Mouse (Mus musculus) ES-E14 (cell line): Measurements from ENCODE around the gene Rab40c. TPM values are rescaled to one million over a fixed set of nuclear protein-coding genes. Genes with fewer than 3 reads are reported as not detected.

Experiments
- DNase-seq: peaks from one replicate; pipeline ENCODE4 v3.0.0-alpha.2; 2013; ENCODE audit warnings: low read depth, low spot score
- H3K27ac ChIP-seq: 2 replicates; pipeline ENCODE4 v1.5.1; 2012; ENCODE audit warnings: low read depth, mild to moderate bottlenecking, low read length, moderate library complexity, mixed read lengths; ENCODE audit not compliant: poor library complexity, insufficient read depth, severe bottlenecking
- H3K36me3 ChIP-seq: 2 replicates; pipeline ENCODE4 v1.6.1; 2012; ENCODE audit warnings: mild to moderate bottlenecking, low read length, moderate library complexity, mixed read lengths; ENCODE audit not compliant: control insufficient read depth, poor library complexity, insufficient read depth, severe bottlenecking
- H3K4me1 ChIP-seq, 2 experiments: fragments of 150-350 bp in 1 of 2; sonication (generic) in 1 of 2; 2 replicates each; pipeline ENCODE4 v1.6.1; 2012; ENCODE audit warnings: low read length in 2 of 2, mild to moderate bottlenecking in 1 of 2, mixed read lengths in 1 of 2; ENCODE audit not compliant: control insufficient read depth in 2 of 2, insufficient read depth in 2 of 2, poor library complexity in 1 of 2
- H3K4me3 ChIP-seq, 2 experiments: fragments of 150-350 bp in 1 of 2; sonication (generic) in 1 of 2; 2 replicates each; pipeline ENCODE4 v1.5.1; 2012; ENCODE audit warnings: low read length in 2 of 2, low read depth in 1 of 2, mild to moderate bottlenecking in 1 of 2, mixed read lengths in 1 of 2; ENCODE audit not compliant: insufficient read depth in 1 of 2, poor library complexity in 1 of 2, severe bottlenecking in 1 of 2
- H3K9ac ChIP-seq: 2 replicates; pipeline ENCODE4 v1.6.1; 2012; ENCODE audit warnings: low read depth, mild to moderate bottlenecking, low read length, mixed read lengths; ENCODE audit not compliant: poor library complexity, insufficient read depth, severe bottlenecking
- H3K9me3 ChIP-seq: fragments of 150-350 bp; sonication (generic); 2 replicates; pipeline ENCODE4 v1.6.1; 2012; ENCODE audit warnings: low read depth, mild to moderate bottlenecking, low read length; ENCODE audit not compliant: control insufficient read depth, insufficient read depth
- CHD2 ChIP-seq: IDR thresholded peaks from 2 replicates; pipeline ENCODE4 v1.6.1; 2014; ENCODE audit warnings: mild to moderate bottlenecking, low read depth, low read length, inconsistent platforms
- HCFC1 ChIP-seq: IDR thresholded peaks from 2 replicates; pipeline ENCODE4 v1.6.1; 2012; ENCODE audit warnings: low read length, inconsistent platforms, borderline replicate concordance; ENCODE audit not compliant: insufficient read depth
- MAFK ChIP-seq: IDR thresholded peaks from 2 replicates; pipeline ENCODE4 v1.6.1; 2014; ENCODE audit warnings: mild to moderate bottlenecking, low read depth, low read length, inconsistent platforms; ENCODE audit not compliant: insufficient read depth
- ZC3H11A ChIP-seq: IDR thresholded peaks from 2 replicates; pipeline ENCODE4 v1.6.1; 2012; ENCODE audit warnings: low read depth, mild to moderate bottlenecking, inconsistent platforms, low read length, borderline replicate concordance
- ZNF384 ChIP-seq: IDR thresholded peaks from 2 replicates; pipeline ENCODE4 v1.6.1; 2012; ENCODE audit warnings: low read depth, low read length, inconsistent platforms
- in situ Hi-C, 2 experiments: fragments of 600-800 bp; cut with MboI; formaldehyde crosslinking; loops; one replicate each; pipeline ENCODE4 v1.15.1; 2025; ENCODE audit warnings: low sequenced_read_pairs in 2 of 2, inconsistent platforms in 1 of 2; ENCODE audit not compliant: unreplicated experiment in 2 of 2
- total RNA-seq: library from RNA; depleted of rRNA; stranded (reverse); fragments of 300-350 nt; gene quantifications from 2 replicates; pipeline ENCODE4 v1.2.3, GENCODE M21; 2012

Gene Rab40c
- total RNA-seq, 1 experiment = 15.7 TPM

DNA sequence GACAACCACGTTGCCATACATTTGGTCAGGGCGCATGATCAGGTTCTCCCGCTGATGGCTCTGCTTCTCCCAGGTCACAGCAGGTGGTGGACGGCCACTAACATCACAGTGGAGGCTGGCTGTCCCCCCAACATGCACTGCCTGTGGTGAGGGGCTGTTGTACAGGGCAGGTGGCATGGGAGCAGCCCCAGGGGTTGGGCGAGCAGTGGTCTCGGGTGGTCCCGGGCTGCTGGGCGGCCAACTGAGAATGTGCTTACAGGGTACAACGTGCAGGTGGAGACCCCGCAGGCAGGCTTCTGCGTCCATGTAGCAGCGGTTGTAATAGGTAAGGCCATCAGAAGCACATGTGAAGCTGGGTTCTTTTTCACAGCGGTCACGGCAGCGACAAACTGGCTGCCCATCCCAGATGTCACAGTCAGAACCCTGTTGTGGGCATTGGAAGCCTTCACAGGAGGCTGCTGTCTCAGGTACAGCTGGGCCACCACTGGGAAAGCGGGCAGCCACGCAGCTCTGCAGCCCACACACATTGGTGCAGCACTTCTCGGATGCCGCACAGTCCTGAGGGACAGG, 40.8 kb downstream of the Rab40c start:
- TF ChIP-seq CHD2 (no peak), MAFK (no peak), ZNF384 (no peak), HCFC1 (no peak)
- peaks cover 23% of the 10 kb centered on the region for H3K36me3 ChIP-seq
- no peak overlapping the region for H3K4me3 ChIP-seq
- no peak for DNase-seq
- H3K27ac ChIP-seq = no peak overlapping the region
- no peaks in the 10 kb centered on the region for H3K9me3 ChIP-seq
- no peak overlapping the region for H3K9ac ChIP-seq
- in situ Hi-C loops = no loop called here
- H3K4me1 ChIP-seq = peaks cover 5 to 42% of the 10 kb centered on the region in 2 experiments; a peak in 3 of 4 replicates

GRCm38 (mm10) chr17:25877741-25878610, 41.6 kb downstream of the Rab40c start:
- DNase-seq = no peak
- Histone ChIP-seq H3K4me1 (peaks cover 5 to 40% of the 10 kb centered on the region in 2 experiments; a peak in 3 of 4 replicates), H3K27ac (no peak overlapping the region), H3K4me3 (no peak overlapping the region), H3K36me3 (peaks cover 16% of the 10 kb centered on the region), H3K9me3 (no peaks in the 10 kb centered on the region), H3K9ac (no peak overlapping the region)
- in situ Hi-C loops = no loop called here
- no peak for TF ChIP-seq HCFC1
- TF ChIP-seq MAFK = no peak
- no peak for TF ChIP-seq ZC3H11A
- no peak for TF ChIP-seq CHD2
- no peak for TF ChIP-seq ZNF384

DNA sequence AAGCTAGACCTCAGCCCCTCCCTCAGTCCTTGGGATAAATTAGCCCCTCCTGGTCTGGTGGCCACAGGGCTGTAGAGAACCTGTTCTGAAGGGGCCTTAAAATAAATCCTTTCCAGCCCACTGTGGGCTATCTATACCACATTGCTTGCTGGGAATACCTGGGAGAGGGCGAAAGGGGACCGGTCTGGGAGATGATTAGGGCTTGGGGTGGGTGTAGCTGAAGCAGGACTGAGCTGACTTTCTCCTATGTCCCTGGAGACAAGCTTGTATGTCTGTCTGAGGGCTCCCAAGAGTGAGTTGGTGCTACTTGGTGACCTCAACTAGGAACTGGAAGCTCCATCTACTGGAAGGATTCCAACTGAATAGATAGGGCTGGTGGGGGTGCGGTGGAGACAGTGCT, 42.5 kb downstream of the Rab40c start:
- H3K4me3 ChIP-seq = no peak overlapping the region

DNA sequence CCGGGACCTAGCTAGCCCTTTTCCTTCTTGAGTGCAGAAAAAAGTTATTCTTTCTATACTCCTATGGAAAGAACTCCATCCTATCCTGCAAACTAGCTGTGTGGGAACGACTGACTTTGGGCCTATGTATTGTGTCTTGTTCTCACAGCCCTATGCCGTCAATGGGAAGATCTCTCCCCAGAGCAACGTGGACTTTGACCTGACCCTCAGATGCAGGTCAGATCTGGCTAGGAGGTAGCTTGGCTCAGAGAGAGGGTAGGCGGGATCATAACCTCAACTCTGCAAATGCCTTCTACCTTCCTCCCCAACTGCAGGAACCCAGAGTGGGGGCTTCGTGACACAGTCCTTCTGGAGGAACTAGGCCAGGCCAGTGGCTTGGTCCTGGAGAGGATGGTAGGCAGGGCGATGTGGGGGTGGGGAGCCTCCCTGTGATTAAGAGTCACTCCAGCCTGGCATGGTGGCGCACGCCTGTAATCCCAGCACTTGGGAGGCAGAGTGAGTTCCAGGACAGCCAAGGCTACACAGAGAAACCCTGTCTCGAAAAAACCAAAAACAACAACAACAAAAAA, 43.1 kb downstream of the Rab40c start:
- TF ChIP-seq ZC3H11A = no peak
- TF ChIP-seq ZNF384 = no peak
- no peak for TF ChIP-seq CHD2
- no peak for TF ChIP-seq HCFC1
- TF ChIP-seq MAFK = no peak
- H3K9me3 ChIP-seq = no peaks in the 10 kb centered on the region
- no peak for DNase-seq
- peak overlapping the region in 1 of 2 experiments; percentile 82; a peak in 1 of 4 replicates for H3K4me3 ChIP-seq
- H3K27ac ChIP-seq = no peak overlapping the region
- no peak overlapping the region for H3K9ac ChIP-seq
- H3K36me3 ChIP-seq = peaks cover 12% of the 10 kb centered on the region
- H3K4me1 ChIP-seq = peaks cover 0 to 31% of the 10 kb centered on the region in 2 experiments; a peak in 3 of 4 replicates
- in situ Hi-C loops = no loop called here

More for the DNA sequence above, 42.5 kb downstream of the Rab40c start:
- peaks cover 5 to 35% of the 10 kb centered on the region in 2 experiments; a peak in 3 of 4 replicates for H3K4me1 ChIP-seq
- peaks cover 16% of the 10 kb centered on the region for H3K36me3 ChIP-seq
- in situ Hi-C loops = no loop called here
- H3K9ac ChIP-seq = no peak overlapping the region
- H3K27ac ChIP-seq = no peak overlapping the region
- no peaks in the 10 kb centered on the region for H3K9me3 ChIP-seq
- DNase-seq = no peak
- TF ChIP-seq MAFK (no peak), CHD2 (no peak), HCFC1 (no peak), ZC3H11A (no peak), ZNF384 (no peak)
